Mouse (Mus musculus) intestine, embryonic 15.5 days (tissue): Measurements from ENCODE around the gene Slc7a11. TPM values are rescaled to one million over a fixed set of nuclear protein-coding genes. Genes with fewer than 3 reads are reported as not detected.

Experiments used
- ATAC-seq: fragments of 200-750 bp; cut with Nextera tagmentation; 2 replicates; pipeline ENCODE4 v1.8.0; 2017; ENCODE audit warnings: moderate TSS enrichment, moderate library complexity
- H3K27ac ChIP-seq: fragments of 300-500 bp; sonication (generic); 2 replicates; pipeline ENCODE4 v1.5.1; 2015; ENCODE audit warnings: mild to moderate bottlenecking, inconsistent platforms
- H3K27me3 ChIP-seq: fragments of 300-500 bp; sonication (generic); replicated peaks from 2 replicates; pipeline ENCODE4 v1.6.1; 2015; ENCODE audit warnings: inconsistent platforms
- H3K36me3 ChIP-seq: fragments of 300-500 bp; sonication (generic); 2 replicates; pipeline ENCODE4 v1.6.1; 2015; ENCODE audit warnings: inconsistent platforms
- H3K4me1 ChIP-seq: fragments of 300-500 bp; sonication (generic); replicated peaks from 2 replicates; pipeline ENCODE4 v1.6.1; 2015; ENCODE audit warnings: inconsistent platforms
- H3K4me2 ChIP-seq: fragments of 300-500 bp; sonication (generic); replicated peaks from 2 replicates; pipeline ENCODE4 v1.6.1; 2015; ENCODE audit warnings: mild to moderate bottlenecking, inconsistent platforms
- H3K4me3 ChIP-seq: fragments of 300-500 bp; sonication (generic); replicated peaks from 2 replicates; pipeline ENCODE4 v1.5.1; 2015; ENCODE audit warnings: inconsistent platforms
- H3K9ac ChIP-seq: fragments of 300-500 bp; sonication (generic); 2 replicates; pipeline ENCODE4 v1.6.1; 2015; ENCODE audit warnings: inconsistent platforms
- H3K9me3 ChIP-seq: fragments of 300-500 bp; sonication (generic); 2 replicates; pipeline ENCODE4 v1.6.1; 2016; ENCODE audit warnings: inconsistent platforms
- WGBS: fragments of 180-500 bp; shearing (Covaris S2); methylation state at CpG from one replicate; pipeline ENCODE4 v1.1.7; 2015; 5-methylcytosine and 5-hydroxymethylcytosine counted together
- polyA plus RNA-seq: library from polyadenylated mRNA; unstranded; fragments of >200 nt; fragmentation: Nextera tagmentation; extraction: Ambion mirVana; gene quantifications from 2 replicates; pipeline ENCODE4 v1.2.1, GENCODE M21; 2015

Slc7a11 gene
- polyA plus RNA-seq, 1 experiment from 2014 or later = 0.14 TPM

DNA sequence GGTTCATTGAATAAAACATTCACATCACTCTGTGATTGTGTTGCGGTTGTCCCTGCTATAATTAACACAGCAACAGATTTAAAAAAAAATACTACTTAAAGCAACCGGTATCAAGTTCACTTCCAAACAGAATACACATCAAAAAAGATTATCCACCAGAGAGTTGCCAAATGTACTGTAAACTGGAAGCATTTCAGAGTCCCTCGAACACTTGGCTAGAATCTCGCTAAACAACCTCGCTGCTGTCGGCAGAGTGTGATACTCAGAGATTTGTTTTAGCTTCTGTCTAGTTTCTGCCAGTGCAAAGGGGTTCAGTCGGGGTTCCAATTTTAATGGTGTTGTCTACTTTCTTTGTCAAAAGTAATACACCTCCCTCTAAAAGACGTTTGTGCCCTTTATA lies 118.9 kb downstream of the Slc7a11 start:
- H3K27ac ChIP-seq = no peak overlapping the region
- no peak overlapping the region for H3K4me2 ChIP-seq
- ATAC-seq = no peak
- WGBS = 67% methylated on average over 8 of the region's 8 CpGs
- no peaks in the 10 kb centered on the region for H3K27me3 ChIP-seq
- H3K36me3 ChIP-seq = no peaks in the 10 kb centered on the region
- no peak overlapping the region for H3K4me3 ChIP-seq
- H3K9ac ChIP-seq = no peak overlapping the region
- no peaks in the 10 kb centered on the region for H3K9me3 ChIP-seq
- no peaks in the 10 kb centered on the region for H3K4me1 ChIP-seq

DNA sequence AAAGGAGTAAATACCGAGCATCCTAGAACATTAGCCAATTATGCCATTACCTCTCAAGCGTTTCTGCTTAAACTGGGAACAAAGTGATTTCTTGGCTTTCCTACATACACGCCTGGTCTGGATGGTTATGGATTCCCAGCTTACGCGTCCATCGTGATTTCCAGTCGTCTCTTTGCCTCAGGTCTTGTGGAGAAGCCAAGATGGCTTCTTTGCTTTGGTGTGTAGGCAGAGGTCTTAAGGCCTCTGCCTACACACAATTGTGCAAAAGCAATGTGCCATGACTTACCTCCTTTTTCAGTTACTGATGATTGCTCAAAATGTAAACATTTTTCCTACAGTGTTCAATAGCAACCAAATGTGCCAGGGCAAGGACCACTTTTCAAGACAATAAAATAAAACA lies 119.5 kb downstream of the Slc7a11 start:
- H3K4me2 ChIP-seq = no peak overlapping the region
- H3K36me3 ChIP-seq = no peaks in the 10 kb centered on the region
- H3K4me1 ChIP-seq = no peaks in the 10 kb centered on the region
- no peak overlapping the region for H3K4me3 ChIP-seq
- no peak overlapping the region for H3K9ac ChIP-seq
- 89% methylated on average over 7 of the region's 7 CpGs for WGBS
- H3K27ac ChIP-seq = no peak overlapping the region
- no peaks in the 10 kb centered on the region for H3K9me3 ChIP-seq
- ATAC-seq = no peak
- H3K27me3 ChIP-seq = no peaks in the 10 kb centered on the region

DNA sequence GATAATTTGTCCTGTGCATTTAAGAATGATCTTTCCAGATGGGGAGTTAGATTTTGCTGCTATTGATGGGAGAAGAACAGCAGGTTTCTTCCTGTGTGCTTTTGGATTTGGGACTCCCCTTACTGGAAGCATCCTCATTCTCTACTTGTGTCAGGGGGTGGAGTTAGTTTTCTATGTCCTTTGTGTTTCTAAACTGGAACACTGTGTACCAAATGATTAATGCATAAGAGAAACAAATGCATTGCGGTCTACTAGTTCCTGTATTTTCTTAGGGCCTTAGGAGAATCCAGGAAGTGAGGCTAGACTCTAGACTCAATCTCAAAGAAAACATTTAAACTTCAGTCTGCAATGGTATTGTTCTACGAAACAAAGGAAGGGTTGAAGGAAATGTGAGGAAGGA lies 122.6 kb downstream of the Slc7a11 start:
- no peak for ATAC-seq
- no peaks in the 10 kb centered on the region for H3K27me3 ChIP-seq
- no peak overlapping the region for H3K27ac ChIP-seq
- no peaks in the 10 kb centered on the region for H3K36me3 ChIP-seq
- 83% methylated on average over 2 of the region's 2 CpGs for WGBS
- H3K4me2 ChIP-seq = no peak overlapping the region
- H3K9me3 ChIP-seq = no peaks in the 10 kb centered on the region
- no peak overlapping the region for H3K9ac ChIP-seq
- H3K4me3 ChIP-seq = no peak overlapping the region
- no peaks in the 10 kb centered on the region for H3K4me1 ChIP-seq

DNA sequence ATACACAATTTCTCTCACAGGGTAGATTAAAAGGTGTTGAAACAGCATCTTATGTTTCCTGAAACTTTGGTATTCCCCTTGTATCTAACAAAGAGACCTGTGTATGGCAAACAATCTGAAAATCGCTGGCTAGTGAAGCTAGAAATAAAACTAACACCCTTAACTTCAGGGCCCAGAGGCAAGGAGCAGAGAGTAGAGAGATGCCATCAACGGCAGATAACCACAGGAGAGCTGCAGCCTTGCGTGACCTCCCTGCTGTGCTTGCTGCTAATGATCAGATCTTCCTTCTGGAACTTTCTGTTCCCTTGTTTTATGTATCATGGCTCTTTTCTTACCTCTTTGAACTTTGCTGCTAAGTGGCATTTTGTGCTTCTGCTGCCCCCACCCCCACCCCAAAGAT lies 125.3 kb downstream of the Slc7a11 start:
- Histone ChIP-seq H3K36me3 (no peaks in the 10 kb centered on the region), H3K27ac (no peak overlapping the region), H3K27me3 (no peaks in the 10 kb centered on the region), H3K4me1 (no peaks in the 10 kb centered on the region), H3K4me2 (no peak overlapping the region), H3K9ac (no peak overlapping the region), H3K4me3 (no peak overlapping the region), H3K9me3 (no peaks in the 10 kb centered on the region)
- ATAC-seq = no peak
- WGBS = 85% methylated on average over 3 of the region's 3 CpGs

DNA sequence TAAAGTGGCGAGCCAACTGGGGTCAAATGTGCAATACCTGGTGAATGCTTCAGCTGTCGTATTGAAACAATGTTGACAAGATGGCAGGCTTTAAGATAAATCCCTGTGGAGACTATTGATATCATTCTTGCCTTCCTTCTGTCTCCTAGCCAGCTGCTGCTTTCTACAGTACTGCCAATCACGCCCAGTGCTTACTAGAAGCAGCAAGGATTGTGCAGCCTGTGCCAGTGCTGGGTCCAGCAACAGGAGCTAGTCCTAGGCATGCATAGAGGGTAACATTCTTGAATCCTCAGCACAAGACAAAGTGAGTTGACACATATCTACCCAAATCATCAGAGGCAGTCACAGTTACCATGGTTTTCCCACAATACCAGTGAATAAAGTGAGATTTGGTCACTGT lies 129.6 kb downstream of the Slc7a11 start:
- H3K27me3 ChIP-seq = no peaks in the 10 kb centered on the region
- no peak for ATAC-seq
- WGBS = 83% methylated on average over 3 of the region's 3 CpGs

DNA sequence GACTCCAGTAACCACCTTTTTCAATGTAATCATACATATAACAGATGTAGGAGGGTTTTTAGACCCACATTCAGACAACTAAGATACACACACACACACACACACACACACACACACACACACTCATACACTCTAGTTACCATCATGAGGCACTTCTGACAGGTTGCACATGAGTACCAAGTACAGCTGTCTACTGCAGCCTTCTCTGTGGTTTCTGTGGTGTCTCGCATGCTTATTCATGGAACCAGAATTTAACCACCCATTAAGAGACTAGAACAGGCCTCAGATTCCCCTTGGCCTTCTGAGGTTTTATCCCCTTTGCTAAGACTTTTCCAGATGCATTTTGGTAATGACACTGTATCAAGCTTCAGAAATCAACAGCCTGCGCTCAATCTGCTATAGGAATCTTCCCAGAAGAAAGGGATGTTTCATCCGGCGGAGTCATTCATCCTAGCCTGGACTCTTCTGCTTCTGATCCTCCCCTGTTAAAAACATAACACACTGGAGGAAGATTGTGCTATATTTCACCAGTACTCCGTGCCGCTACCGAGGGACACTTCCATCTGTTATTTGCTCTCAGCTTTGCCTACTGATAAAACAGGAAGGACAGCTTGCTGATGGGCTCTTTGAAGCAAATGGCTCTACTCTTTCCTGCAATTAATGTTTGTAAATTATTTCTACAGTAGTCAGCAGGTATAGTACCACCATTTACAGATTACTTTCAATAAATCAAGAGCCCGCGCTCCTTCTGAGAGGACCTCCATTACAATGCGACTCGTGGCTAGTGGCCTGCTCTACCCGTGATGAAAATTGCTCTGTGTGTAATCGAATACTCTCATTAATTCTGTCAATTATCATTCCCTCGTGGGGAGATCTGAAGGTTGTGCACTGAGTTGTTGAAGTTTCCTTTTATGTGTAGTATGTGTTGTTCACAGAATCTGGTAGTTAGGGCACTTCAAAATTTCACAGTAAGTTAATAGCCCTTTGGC lies 135.8 kb downstream of the Slc7a11 start:
- H3K9ac ChIP-seq = no peak overlapping the region
- H3K4me1 ChIP-seq = no peaks in the 10 kb centered on the region
- no peak overlapping the region for H3K27ac ChIP-seq
- H3K4me2 ChIP-seq = no peak overlapping the region
- no peak for ATAC-seq
- 70% methylated on average over 14 of the region's 14 CpGs for WGBS
- no peaks in the 10 kb centered on the region for H3K9me3 ChIP-seq
- no peaks in the 10 kb centered on the region for H3K27me3 ChIP-seq
- no peaks in the 10 kb centered on the region for H3K36me3 ChIP-seq
- no peak overlapping the region for H3K4me3 ChIP-seq

More for the DNA sequence above, 129.6 kb downstream of the Slc7a11 start:
- no peak overlapping the region for H3K9ac ChIP-seq
- no peak overlapping the region for H3K4me2 ChIP-seq
- H3K4me3 ChIP-seq = no peak overlapping the region
- H3K27ac ChIP-seq = no peak overlapping the region
- H3K36me3 ChIP-seq = no peaks in the 10 kb centered on the region
- no peaks in the 10 kb centered on the region for H3K9me3 ChIP-seq
- no peaks in the 10 kb centered on the region for H3K4me1 ChIP-seq

DNA sequence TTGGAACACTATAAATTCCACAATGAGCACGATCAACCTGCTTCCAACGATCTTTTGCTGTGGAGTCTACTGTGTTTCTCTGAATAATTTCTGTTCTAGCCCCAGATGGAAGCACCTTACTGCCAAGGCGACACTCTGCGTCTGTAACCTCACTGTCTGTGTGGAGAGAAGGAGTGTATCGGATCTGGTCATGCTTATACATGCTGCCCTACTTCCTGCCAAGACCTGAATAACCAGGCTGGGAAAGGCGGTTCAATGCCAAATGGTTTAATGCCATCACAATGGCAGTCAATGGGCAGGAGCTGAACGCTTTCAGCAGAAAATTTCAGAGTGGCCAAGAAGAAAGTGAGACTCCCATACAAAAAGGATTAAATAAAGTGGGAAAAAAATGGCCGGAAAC lies 137.1 kb downstream of the Slc7a11 start:
- Histone ChIP-seq H3K9me3 (no peaks in the 10 kb centered on the region), H3K27me3 (no peaks in the 10 kb centered on the region), H3K36me3 (no peaks in the 10 kb centered on the region), H3K4me1 (no peaks in the 10 kb centered on the region), H3K4me3 (no peak overlapping the region), H3K9ac (no peak overlapping the region), H3K27ac (no peak overlapping the region), H3K4me2 (no peak overlapping the region)
- WGBS = 92% methylated on average over 8 of the region's 8 CpGs
- no peak for ATAC-seq

DNA sequence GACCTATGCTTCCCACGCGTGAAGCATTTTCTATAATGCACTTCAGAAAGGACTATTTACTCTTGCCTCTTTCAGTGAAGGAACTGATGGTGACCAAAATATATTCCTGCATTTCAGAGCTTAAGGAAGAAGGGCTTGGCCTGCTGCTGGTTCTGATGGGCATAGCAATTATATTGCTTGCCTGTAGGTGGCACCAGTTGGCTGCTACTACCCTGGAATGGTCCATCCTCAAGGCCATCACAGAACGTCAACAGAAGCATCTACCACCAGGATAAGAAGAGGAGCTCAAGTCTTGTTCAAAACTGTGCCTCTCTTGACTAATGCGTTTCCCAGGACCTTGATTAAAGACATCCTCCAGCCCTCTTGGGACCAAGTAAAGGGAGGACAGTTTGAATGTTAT lies 139.3 kb downstream of the Slc7a11 start:
- no peak overlapping the region for H3K4me3 ChIP-seq
- H3K4me1 ChIP-seq = no peaks in the 10 kb centered on the region
- no peak; the same call in 1 of the 2 replicates for ATAC-seq
- WGBS = 65% methylated on average over 4 of the region's 4 CpGs
- H3K9me3 ChIP-seq = no peaks in the 10 kb centered on the region
- no peak overlapping the region for H3K4me2 ChIP-seq
- no peak overlapping the region for H3K27ac ChIP-seq
- H3K36me3 ChIP-seq = no peaks in the 10 kb centered on the region
- H3K9ac ChIP-seq = no peak overlapping the region
- no peaks in the 10 kb centered on the region for H3K27me3 ChIP-seq

DNA sequence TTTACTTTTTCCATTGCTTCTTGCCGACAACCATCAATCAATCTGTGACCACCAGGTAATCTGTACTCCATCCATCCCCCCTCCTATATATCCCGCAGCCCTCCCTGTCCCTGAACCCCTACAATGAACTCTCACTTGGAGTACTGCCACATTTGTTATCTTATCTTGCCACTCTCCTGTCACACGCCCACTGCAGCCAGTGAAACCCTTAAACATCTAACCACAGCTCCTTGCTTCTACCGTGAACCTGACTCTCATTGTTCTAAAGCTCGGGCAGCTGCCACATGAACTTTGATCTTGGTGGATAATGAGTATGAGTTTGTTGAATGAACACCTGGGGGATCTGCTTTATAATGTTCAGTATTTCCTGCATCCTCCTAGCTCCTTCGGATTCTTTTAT lies 140.8 kb downstream of the Slc7a11 start:
- WGBS = 47% methylated on average over 6 of the region's 6 CpGs
- Histone ChIP-seq H3K9ac (no peak overlapping the region), H3K9me3 (no peaks in the 10 kb centered on the region), H3K4me3 (no peak overlapping the region), H3K27me3 (no peaks in the 10 kb centered on the region), H3K4me2 (no peak overlapping the region), H3K36me3 (no peaks in the 10 kb centered on the region), H3K4me1 (no peaks in the 10 kb centered on the region), H3K27ac (no peak overlapping the region)
- peak; percentile 84 for ATAC-seq

DNA sequence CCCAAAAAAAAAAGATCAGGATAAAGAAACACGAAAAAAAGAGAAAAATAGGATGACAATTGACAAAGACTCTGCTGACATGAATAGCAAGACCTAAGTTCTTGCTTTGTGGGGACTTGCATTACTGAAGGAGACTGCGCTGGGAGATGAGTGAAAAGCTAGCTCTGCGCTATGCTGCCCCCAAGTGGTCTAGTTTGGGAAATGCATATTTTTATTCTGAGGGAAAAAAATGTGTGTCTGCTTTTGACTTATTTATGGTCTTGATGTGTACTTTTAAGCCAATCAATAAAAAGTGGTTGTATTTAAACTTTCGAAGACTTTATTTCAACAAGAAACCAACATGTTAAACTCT lies 142.5 kb downstream of the Slc7a11 start:
- H3K9ac ChIP-seq = no peak overlapping the region
- no peak overlapping the region for H3K27ac ChIP-seq
- WGBS = 5% methylated on average over 4 of the region's 4 CpGs
- no peak overlapping the region for H3K4me2 ChIP-seq
- H3K4me1 ChIP-seq = no peaks in the 10 kb centered on the region
- ATAC-seq = peak; percentile 48; the same call in 1 of the 2 replicates
- H3K36me3 ChIP-seq = no peaks in the 10 kb centered on the region
- no peaks in the 10 kb centered on the region for H3K9me3 ChIP-seq
- H3K4me3 ChIP-seq = no peak overlapping the region
- H3K27me3 ChIP-seq = no peaks in the 10 kb centered on the region

DNA sequence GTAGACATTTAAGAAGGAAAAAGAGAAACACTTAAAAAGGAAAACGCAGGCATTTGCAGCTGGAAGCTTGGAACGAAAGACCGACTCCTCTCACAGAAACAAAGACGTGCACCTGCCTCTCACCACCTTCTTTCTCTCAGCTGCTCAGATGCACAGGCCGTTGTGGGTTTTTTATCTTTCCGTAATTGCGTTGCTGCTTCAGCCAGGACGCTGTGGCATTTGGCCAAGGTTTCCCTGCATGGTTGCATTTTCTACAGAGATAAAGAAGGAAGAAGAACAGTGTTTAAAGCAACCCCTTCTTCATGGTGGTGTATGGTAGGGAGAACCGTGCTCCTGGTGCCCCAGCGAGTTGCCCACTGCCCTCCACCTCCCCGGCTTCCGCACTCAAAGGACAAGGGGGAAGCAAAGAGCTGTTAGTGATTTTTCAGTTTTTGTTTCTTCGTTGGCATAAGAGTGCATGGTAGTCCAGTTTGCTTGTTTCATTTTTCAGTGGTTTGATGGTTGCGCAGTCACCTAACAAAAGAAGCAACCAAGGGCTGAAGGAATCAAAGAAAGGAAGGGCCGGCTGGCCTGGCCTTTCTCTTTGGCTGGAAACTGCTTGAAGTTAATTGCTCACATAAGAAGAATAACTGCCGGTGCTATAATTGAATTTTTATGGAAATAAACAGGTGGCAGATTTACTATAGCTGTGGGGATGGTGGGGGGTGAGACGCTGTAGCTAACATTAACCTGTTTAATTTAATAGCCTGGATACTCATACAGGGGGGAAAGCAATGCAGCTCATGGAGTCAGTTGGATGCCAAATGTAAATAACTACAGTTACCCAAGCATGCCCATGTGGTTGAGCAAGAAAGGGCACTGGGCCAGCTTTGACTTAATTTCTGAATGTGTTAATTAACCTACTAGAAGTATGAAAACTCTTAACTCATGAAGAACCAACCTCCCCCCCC lies 143.1 kb downstream of the Slc7a11 start:
- H3K9ac ChIP-seq = no peak overlapping the region
- ATAC-seq = no peak
- no peaks in the 10 kb centered on the region for H3K27me3 ChIP-seq
- H3K4me1 ChIP-seq = no peaks in the 10 kb centered on the region
- H3K9me3 ChIP-seq = no peaks in the 10 kb centered on the region
- no peaks in the 10 kb centered on the region for H3K36me3 ChIP-seq
- no peak overlapping the region for H3K4me3 ChIP-seq
- H3K27ac ChIP-seq = no peak overlapping the region
- WGBS = 79% methylated on average over 17 of the region's 17 CpGs
- no peak overlapping the region for H3K4me2 ChIP-seq

DNA sequence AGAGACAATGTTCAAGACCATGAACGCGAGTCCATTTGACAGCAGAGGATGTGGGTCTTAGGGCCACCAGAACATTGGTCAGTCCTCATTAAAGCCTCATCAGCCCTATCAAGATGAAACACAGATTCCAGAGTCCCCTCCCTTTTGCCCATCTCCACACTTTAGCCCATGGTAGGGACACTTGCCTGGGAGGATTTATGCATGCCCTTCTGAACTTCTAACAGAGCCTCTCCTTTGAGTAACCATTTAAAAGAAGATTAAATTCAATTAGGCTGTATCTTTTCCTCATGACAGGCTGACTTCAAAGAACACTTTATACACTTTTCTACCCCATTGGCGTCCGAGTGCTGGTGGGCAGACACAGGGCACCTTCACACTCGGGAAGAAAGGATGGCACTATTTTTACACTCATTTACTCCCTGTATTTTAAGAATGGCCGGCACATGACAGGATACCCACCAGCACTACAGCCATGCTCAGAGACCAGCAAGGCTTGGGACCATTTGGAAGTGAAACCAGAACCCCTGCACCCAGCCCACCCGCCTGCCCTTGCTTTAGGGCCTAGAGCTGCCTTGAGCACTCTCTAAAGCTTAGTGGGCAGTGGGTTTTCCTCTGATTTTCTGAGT lies 144.9 kb downstream of the Slc7a11 start:
- Histone ChIP-seq H3K36me3 (no peaks in the 10 kb centered on the region), H3K9me3 (no peaks in the 10 kb centered on the region), H3K27me3 (no peaks in the 10 kb centered on the region), H3K9ac (no peak overlapping the region), H3K4me1 (no peaks in the 10 kb centered on the region), H3K27ac (no peak overlapping the region), H3K4me2 (no peak overlapping the region), H3K4me3 (no peak overlapping the region)
- 82% methylated on average over 7 of the region's 7 CpGs for WGBS
- ATAC-seq = no peak
